In the genomic region with DNA sequence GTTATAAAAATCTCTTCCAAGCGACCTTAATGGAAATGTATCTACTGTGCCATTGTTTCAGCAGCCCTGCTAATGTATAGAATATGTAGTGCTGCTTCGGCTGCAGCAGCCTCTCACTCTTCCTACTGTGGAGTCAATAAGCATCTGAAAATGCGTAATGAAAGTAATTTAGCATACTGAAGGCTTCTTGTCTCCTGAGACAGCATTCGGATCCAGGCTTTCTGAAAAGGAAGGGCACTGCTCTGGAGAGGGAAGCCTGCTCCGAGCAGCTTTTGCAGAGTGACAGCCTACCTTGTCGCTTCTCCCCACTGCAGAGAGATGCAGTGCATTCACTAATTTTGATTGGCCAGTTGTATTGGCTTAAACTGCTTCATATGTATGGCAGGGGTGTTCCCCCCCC, we compare ENCODE assay signal across 8 mouse cellular contexts. TPM values are rescaled to one million over a fixed set of nuclear protein-coding genes. Genes with fewer than 3 reads are reported as not detected.
DNase-seq lines count a peak whose midpoint lies in the region; ATAC-seq and TF ChIP-seq lines count a peak whose summit lies in the region.

A gene (minus strand): TSS at position 348 of the 400 bp plus-strand sequence.

- H3K4me2 ChIP-seq in midbrain, embryonic 16.5 days (ENCODE audit: low read length) = peak within 1 kb of the TSS; percentile 43

- peak within 1 kb of the TSS; percentile 81 for H3K27ac ChIP-seq in midbrain, embryonic 16.5 days (ENCODE audit: low read length)
- H3K27ac ChIP-seq in kidney, adult 2 months (ENCODE audit: insufficient read depth, low read depth, low read length) = no peak within 1 kb of the TSS

- H3K4me3 ChIP-seq in midbrain, embryonic 16.5 days (ENCODE audit: low read depth, low read length) = peak within 1 kb of the TSS; percentile 49
- H3K4me3 ChIP-seq in lung, adult 2 months (replicated peaks; ENCODE audit: extremely low read depth, low read depth, low read length) = no peak within 1 kb of the TSS
- no peak within 1 kb of the TSS for H3K4me3 ChIP-seq in kidney, adult 2 months (ENCODE audit: insufficient read depth, low read depth, low read length)

- H3K27me3 ChIP-seq in midbrain, embryonic 16.5 days (ENCODE audit: control insufficient read depth, insufficient read depth, low read depth, low read length) = no peaks in the 10 kb centered on the region
- no peaks in the 10 kb centered on the region for H3K27me3 ChIP-seq in kidney, adult 2 months (replicated peaks; ENCODE audit: control insufficient read depth, insufficient read depth, low read length)

- WGBS in midbrain, embryonic 16.5 days = 8% methylated on average over 6 of the region's 6 CpGs
- 60% methylated on average over 6 of the region's 6 CpGs for WGBS in lung, adult 2 months
- WGBS in kidney, adult 2 months = 58% methylated on average over 6 of the region's 6 CpGs

- peak; percentile 96 for ATAC-seq in midbrain, embryonic 16.5 days

- TF ChIP-seq POLR2A in lung, adult 2 months (IDR thresholded peaks at IDR 0.05; ENCODE audit: borderline replicate concordance, extremely low read depth, low read depth, low read length) = no peak
- no peak for TF ChIP-seq POLR2A in kidney, adult 2 months (IDR thresholded peaks at IDR 0.05; ENCODE audit: low read depth, low read length)

- no peak for TF ChIP-seq CTCF in lung, adult 2 months (IDR thresholded peaks at IDR 0.05; ENCODE audit: insufficient read depth, low read length)
- no peak for TF ChIP-seq CTCF in kidney, adult 2 months (conservative IDR thresholded peaks at IDR 0.05; ENCODE audit: insufficient read depth, insufficient read length, low read depth, low read length)

- peaks cover 7% of the 10 kb centered on the region for H3K4me1 ChIP-seq in midbrain, embryonic 16.5 days (ENCODE audit: control insufficient read depth, insufficient read depth, low read length)
- H3K4me1 ChIP-seq in lung, adult 2 months (ENCODE audit: control insufficient read depth, insufficient read depth, low read length) = no peaks in the 10 kb centered on the region
- no peaks in the 10 kb centered on the region for H3K4me1 ChIP-seq in kidney, adult 2 months (ENCODE audit: control insufficient read depth, insufficient read depth, low read length)

- peak within 1 kb of the TSS; percentile 64 for H3K9ac ChIP-seq in midbrain, embryonic 16.5 days (ENCODE audit: low read depth, low read length)

- H3K36me3 ChIP-seq in midbrain, embryonic 16.5 days (ENCODE audit: control insufficient read depth, insufficient read depth, low read length) = no peaks in the 10 kb centered on the region
- no peaks in the 10 kb centered on the region for H3K36me3 ChIP-seq in kidney, adult 2 months (ENCODE audit: control insufficient read depth, insufficient read depth, low read length)

- DNase-seq in adrenal gland, postnatal 10 days = peak; percentile 7
- DNase-seq in adrenal gland, postnatal 25 days = no peak
- peak; percentile 69 to 84 for DNase-seq in frontal cortex, postnatal 36 days (ENCODE audit: low spot score in 2 of 2)
- DNase-seq in layer of hippocampus, adult 18-20 months (ENCODE audit: low spot score in 2 of 2) = peak; percentile 74 to 84
- DNase-seq in lung, adult 2 months = no peak
- DNase-seq in kidney, adult 2 months = no peak
- no peak for DNase-seq in thymus, postnatal 10 days (ENCODE audit: low spot score in 2 of 2)

- no peaks in the 10 kb centered on the region for H3K9me3 ChIP-seq in midbrain, embryonic 16.5 days (replicated peaks; ENCODE audit: control insufficient read depth, low read length, poor library complexity, severe bottlenecking)

RNA-seq across cellular contexts. Expression of the gene that starts here (rescaled TPM):
- 1 to 10 TPM; 4.5 to 5.9 TPM for total RNA-seq in adrenal gland, postnatal 10 days (2021)
- total RNA-seq in adrenal gland, postnatal 25 days (2021) = 6.5 and 6.8 TPM in 2 replicates
- 10 to 100 TPM; 73.3 to 79.9 TPM for total RNA-seq in layer of hippocampus, adult 18-20 months (2021)
- 21.2 and 21.3 TPM in 2 replicates for polyA plus RNA-seq in midbrain, embryonic 16.5 days (2015; fragmentation: Nextera tagmentation; extraction: Ambion mirVana)
- not detected in 2 replicates for polyA plus RNA-seq in lung, adult 2 months (2012; rRNA removed)
- 0.08 TPM in 1 of 2 replicates, not detected in the other for polyA plus RNA-seq in kidney, adult 2 months (2012; rRNA removed)

Comparison
In these comparisons a context has a peak if more than half of its experiments do, and no peak if none do; other contexts are left out.
1. RNA of the gene that starts here (polyA plus RNA-seq): 21.2 to 21.3 TPM in midbrain, embryonic 16.5 days; not detected in lung, adult 2 months and 0.08 TPM in kidney, adult 2 months; every median in the first group is over 10 times any median in the second.
2. DNase-seq: peak in adrenal gland, postnatal 10 days (single experiment), frontal cortex, postnatal 36 days (2 of 2) and layer of hippocampus, adult 18-20 months (2 of 2); none in adrenal gland, postnatal 25 days (single experiment), lung, adult 2 months (single experiment), kidney, adult 2 months (single experiment) and thymus, postnatal 10 days (0 of 2).